Mouse (Mus musculus) adrenal gland, postnatal 25 days (tissue): Measurements from ENCODE around the gene Col4a3. TPM values are rescaled to one million over a fixed set of nuclear protein-coding genes. Genes with fewer than 3 reads are reported as not detected.
A peak's percentile ranks its signal among the peaks of the same experiment; 100 is the strongest.

ENCODE experiments used
- DNase-seq: peaks from one replicate; pipeline ENCODE4 v3.0.0; 2021; ENCODE audit warnings: mixed read lengths
- total RNA-seq: library from RNA; stranded (reverse); gene quantifications from 2 replicates; pipeline ENCODE4 v1.2.3, GENCODE M21; 2021

Col4a3 gene
- total RNA-seq, 1 experiment from 2014 or later, result 2.9 TPM

DNA sequence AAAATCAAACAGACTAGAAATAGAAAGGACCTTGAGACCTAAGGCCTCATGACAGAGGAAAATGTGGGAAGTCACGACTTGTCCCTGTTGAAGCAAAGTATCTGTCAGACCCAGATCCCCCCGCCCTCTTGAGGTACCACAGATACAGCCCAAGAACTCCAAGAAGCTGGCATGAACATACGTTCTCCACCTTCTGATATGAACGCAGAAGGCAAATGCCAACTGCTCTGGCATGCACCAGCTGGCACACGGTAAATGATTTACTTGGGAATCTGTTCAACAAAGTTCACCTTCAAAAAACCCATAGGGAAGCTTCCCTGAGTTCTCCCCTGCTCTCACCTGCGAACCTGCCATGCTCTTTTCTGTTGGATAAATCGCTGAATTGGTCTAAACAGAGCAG, 19.1 kb downstream of the Col4a3 start:
- no peak for DNase-seq

DNA sequence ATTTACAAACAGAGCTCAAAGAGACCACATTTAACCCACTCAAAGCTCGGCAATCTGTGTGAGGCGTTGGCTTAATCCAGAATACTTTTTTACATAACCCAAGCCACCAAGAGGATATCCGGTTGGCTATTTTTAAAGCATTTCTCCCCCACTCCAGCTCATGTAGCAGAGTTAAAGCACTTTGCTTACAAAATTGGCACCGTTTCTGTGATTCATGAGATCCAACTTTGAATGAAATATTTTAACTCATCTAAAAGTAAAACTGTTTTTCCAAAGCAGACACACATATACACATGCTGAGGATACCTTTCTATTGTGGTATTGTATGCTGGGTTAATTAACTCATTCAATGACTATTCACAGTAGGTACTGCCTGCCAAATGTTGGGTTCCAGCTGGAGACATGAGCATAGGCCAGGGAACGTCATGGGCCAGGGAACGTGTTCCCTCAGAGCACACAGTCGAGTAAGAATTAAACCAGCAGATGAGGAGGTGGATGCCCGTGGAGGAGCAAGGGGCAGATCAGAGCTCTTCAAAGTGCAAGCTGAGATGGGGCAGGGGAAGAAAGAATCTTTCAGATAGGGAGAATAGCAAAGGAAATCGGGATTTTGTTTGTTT, 22.0 kb downstream of the Col4a3 start:
- DNase-seq, result no peak

DNA sequence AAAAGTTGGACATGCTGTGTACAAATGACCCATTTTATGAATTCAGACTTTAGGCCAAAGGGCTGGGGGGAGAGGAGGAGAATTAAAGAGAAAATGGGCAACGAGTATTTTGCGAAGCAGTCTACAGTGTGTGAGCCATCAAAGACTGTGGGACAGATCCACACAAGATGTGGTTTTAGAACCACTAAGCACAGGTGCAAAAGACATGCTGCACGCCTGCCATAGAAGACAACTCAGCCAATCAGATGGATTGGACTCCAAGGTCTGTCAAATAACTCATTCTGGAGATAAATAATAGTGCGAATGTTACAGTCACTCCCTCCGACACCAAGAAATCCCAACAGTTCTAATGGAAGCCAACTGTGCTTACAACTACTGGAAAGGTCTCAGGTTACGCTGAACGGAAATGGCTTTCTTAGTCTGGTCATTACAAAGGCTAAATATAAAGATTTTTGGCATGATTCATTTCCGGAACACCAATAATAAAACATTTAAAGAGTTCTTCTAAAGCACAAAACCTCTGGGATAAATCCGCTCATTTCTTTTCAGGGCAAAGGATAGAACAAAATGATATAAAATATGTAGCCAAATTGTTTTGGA, 25.4 kb downstream of the Col4a3 start:
- no peak for DNase-seq

DNA sequence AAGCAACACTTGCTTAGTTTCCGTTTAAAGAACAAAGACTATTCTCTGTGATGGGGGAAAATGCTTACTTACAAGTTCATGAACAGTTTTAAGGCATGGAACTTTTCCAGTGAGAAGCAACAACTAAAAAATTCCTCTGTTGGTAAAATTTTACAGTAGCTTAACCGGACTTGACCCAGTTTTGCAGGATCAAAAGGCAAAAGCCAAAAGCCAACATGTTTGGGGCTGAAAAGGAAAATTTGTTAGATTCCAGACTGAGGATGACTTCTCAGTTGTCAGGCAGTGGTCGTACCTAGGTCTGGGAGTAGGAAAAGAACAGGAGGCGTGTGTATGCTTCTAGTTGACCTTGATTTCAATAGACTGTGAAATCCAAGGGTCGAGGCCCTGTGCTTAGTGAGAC, 31.3 kb downstream of the Col4a3 start:
- DNase-seq, result no peak

DNA sequence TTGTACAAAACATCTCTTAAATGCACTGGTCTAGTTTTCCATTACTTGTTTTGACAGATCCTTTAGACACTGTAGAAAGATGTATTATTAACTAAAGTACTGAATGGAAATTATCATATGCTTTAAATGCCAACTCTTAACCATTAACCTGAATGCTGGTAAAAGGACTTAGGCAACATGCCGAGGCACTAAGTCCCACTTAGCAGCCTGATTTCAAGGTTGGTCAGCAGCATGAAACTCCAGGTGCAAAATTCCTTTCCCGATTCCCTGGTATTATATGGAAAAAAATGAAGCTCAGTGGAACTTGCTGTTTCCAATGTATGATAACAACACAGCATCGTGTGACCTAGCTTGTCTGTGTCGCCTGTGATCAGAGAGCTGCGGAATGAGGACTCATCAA, 31.9 kb downstream of the Col4a3 start:
- no peak for DNase-seq

DNA sequence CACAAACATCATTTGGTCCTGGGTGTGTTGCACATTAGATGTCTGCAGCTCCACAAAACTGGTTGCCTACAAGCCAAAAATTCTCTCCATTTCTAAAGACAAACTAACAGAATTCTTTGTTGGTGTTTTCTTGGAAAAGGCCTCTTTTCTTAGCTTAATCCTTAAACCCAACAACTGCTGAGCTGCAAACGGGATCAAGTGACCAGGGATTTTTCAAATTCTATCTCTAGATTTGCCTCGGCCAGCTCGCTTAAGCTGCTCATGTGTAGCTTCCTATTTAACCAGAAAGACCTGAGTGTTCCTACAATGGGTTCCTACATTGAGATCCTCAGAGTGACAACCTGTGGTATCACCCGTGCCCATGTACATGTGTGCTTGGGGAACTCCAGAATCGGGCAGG, 33.3 kb downstream of the Col4a3 start:
- no peak for DNase-seq

DNA sequence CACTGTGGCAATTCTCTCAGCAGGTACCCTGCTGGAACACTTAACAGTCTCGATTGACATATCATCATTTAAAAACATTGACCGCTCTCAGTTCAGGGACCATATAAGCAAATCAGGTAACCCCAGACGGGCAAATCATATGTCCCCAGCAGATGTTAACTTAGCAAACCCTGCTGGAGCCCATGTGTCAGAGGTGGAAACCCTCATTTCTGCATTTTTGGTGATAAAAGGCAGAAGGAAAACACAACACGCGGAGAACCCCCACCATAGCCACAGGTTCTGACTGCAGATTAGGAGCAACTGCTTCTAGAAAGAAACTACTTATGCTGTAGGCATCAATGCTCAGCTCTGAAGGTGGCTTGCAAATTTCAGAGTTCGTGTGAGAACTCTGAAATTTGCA, 38.2 kb downstream of the Col4a3 start:
- DNase-seq, result no peak

DNA sequence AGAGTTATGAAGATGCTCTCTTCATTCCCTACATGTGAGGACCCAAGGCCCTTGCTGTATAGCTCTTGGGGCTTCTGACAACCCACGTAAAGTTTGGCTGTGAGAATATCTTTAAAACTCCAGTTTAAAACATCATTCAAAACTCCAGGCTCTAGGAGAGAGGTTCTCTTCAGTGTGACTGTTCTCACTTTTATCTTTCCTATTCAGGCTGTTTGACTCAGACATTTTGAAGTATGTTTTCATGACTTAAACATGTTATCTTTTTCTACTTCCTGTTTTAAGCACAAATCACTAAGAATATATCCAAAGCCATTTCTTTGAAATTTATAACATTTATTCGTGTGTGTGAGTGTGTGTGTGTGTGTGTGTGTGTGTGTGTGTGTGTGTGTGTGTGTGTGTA, 38.8 kb downstream of the Col4a3 start:
- DNase-seq, result no peak

DNA sequence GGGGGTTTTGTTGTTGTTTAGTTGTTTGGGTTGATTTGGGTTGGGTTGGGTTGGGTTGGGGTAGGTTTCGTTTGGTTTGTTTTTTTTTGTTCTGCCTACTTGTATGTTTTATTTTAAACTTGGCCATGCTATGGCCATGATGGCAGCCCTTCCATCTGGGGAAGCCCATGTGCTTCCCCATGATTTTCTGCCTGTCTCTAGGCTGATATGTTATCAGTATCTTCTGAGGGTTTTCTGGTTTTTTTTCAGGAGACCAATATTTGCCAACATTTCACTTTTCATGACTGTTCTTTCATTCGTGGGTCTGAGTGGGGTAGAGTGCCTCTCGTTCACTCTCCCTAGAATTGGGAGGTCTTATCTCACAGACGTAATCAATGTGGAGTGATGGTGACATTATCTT, 40.9 kb downstream of the Col4a3 start:
- DNase-seq, result no peak

DNA sequence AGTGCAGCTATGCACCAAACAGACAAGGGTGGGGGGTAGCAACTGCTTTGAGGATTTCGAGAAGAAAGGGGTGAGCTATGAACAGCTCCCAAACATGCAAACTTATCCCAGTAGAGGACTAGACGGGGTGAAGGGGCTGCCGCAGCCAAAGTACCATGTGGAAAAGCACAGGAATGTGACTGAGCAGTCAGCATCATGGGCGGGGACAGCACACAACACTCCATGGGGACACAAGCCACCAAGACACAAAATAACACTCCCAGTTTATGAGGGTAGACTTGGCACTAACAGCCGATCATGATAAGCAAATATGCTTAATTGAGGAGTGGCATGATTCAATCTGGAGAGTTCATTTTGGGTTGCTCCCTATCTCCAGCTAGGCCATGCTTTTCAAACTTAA, 42.8 kb downstream of the Col4a3 start:
- DNase-seq, result no peak

DNA sequence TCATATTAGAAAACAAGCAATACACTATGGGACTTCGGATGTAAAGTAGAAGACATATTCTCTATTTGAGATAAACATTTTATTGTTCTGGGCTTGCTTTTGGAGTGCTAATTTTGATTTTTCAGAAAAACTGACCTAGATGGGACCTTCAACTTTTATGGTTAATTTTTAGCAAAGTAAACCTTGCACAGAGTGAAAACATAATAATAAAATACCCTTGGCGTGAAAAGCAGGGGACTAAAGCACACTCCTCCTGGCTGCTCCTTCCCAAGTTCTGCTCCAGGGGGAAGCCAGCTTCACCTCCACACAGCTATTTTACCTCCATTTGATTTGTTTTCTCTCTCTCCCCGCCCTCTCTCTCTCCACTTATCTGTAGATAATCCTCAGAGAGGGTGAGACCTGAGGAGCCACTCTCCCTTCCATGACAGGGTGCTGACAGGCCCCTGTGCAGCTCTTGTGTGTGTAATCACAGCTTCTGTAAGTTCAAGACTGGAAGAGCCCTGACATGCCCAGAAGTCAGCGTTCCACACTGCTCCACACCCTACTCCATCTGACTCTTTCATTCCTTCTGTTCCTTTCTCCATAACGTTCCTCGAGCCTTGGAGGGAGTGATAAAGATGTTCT, 44.6 kb downstream of the Col4a3 start:
- no peak for DNase-seq

DNA sequence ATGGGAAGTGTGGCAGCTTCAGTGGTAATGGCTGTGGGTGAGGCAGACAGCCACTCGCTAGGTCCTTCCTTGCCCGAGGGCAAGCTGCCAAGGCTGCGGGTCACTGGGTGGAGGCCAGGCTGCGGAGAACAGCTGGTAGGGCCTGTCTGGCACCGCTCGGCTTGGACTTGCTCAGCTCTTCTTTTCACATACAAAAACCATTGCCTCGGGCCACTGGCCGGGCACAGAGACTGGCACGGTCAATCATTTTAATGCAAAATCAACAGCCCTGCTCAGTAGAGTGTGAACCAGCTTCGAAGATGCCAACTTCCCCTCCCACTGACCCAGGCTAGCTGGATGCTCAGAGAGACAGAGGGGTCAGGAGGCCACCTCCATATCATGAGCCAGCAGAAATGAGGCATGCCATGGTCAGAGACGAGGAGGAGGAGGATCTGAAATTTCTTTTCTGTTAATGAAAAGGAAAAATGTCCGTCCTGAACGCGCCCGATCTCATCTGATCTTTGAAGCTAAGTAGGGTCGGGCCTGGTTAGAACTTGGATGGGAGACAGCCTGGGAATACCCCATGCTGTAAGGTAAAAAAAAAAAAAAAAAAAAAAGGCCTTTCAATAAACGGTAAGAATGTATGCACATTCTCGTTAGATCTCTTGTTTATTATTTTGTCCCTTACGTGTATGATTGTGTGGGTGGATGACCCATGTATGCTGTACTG, 48.0 kb downstream of the Col4a3 start:
- peak; percentile 78 for DNase-seq

DNA sequence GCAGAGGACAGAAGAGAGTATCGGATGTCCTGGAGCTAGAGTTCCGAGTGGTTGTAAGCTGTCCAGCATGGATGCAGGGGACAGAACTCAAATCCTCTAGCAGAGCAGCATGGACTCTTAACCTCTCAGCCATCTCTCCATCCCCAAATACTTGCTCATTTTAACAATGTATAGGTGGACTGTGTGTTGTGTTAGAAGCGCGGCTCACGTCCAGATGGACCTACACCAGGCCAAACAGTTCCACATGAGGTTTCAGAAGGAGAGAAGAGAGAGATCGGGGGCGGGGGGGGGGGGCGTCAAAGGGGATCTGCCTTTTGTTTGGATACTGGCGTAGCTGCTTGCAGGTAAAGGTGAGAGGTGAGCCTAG, 48.5 kb downstream of the Col4a3 start:
- no peak for DNase-seq

DNA sequence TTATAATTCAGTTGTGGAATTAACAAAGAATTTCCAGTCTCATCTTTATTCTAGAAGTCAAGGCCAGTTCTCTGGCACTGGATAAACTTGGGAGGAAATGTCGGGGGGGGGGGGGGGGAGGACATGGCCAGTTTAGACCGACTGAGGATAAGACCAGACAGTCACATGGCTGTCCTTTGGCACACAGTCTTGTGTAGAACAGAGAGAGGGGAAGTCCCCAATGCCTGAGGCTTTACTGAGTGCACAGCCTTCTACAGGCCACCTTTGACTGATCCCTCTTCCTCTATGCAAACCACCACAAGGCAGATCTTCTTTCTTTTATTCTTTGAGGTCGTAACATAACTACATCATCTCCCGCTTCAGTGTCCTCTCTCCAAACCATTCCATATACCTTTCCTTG, 49.6 kb downstream of the Col4a3 start:
- peak; percentile 3 for DNase-seq

DNA sequence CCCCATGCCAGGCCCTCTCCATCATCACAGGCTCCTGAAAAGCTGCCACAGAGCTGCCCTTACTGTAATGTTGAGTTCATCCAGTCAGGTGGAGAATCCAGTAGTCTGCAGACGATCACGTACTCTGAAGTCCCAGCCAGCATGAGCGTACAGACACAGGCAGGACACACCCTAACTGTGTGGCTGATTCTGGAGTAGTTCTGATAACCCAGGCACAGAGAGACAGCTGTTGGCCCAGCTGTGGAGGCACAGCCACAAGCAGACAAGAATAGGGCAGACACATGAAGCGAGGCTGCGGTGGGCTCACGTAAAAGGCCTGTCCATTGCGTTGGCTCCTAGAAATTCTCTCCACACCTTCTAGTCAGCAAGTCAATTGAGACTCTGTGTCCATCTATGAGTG, 50.7 kb downstream of the Col4a3 start:
- DNase-seq, result no peak

DNA sequence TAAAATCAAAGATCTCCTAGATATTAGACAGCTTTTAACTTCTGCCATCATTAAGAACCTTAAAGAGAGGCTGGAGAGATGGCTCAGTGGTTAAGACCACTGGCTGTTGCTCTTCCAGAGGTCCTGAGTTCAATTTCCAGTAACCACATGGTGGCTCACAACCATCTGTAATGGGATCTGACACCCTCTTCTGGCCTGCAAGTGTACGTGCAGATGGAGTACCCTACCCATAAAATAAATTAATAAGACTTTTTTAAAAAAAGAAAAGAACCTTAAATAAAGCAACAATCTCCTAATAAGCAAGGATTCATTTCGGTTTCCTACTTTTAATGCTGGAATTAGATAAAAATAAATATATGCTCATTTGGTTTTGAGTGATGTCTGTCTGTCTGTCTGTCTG, 51.7 kb downstream of the Col4a3 start:
- DNase-seq, result no peak

DNA sequence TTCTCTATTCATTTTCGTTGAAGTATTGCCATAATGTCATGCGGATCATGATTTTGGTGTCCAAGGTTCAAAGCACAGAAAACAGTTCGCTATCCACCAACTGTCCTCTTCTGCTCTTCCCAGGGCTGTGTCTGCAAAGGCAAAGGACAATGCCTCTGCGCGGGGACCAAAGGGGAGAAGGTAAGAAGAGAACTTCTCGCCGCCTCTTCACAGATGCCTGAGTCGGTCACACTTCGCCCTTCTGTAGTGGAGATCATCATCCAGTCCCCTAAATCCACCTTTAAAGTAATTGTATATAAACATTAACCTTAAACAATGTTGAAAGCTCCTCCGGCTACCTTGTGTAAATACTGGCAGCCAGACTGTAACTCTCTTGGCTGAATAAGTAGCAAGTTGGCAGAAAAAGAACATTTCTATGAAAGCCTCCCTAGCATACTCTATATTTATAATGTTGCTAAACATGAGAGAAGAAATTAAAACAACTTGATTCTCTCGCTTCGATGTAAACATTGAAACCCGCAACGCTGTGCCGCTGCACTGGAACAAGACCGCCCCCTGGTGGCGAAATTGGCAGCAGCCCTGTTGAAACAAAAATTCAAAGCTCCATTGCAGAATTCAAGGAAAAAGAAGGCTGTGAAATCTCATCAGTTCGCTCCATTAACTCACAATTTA, 54.7 kb downstream of the Col4a3 start:
- DNase-seq, result peak; percentile 89

DNA sequence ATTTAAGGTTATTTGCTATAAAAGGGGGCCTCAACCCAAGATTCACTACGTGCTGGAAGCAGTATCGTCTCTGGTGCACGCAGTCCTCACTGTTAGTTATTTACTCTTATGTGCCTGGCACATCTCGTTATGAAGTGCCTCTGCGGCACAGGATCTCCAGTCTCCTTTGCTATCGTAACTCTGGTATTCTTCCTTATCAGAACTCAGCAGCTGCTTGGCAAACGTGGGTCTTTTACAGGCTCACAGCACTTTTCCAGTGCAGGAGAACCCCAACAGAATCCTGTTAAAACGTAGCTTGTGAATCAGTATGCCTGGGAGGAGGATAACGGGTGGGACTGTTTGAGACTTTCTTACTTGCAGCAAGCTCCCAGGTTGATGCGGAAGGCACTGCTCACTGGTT, 61.3 kb downstream of the Col4a3 start:
- DNase-seq, result no peak

DNA sequence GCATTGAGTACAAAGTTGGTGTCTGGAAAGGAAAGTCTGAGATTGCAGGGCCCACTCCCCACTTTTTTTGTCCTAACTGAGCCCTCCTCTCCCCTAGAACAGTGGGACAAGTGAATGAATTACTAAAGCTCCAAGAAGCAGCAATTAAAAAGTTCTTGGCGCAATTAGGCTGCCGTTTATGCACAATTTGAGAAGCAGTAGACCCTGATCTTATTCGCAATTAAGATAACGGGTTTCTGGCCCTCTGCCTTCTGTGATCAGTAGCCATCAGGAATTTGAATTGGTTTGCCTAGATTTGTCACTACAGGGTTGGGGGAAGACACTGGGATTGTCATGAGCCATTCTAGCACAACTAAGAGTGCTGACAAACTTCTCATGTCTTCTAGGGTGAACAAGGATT, 64.1 kb downstream of the Col4a3 start:
- no peak for DNase-seq

DNA sequence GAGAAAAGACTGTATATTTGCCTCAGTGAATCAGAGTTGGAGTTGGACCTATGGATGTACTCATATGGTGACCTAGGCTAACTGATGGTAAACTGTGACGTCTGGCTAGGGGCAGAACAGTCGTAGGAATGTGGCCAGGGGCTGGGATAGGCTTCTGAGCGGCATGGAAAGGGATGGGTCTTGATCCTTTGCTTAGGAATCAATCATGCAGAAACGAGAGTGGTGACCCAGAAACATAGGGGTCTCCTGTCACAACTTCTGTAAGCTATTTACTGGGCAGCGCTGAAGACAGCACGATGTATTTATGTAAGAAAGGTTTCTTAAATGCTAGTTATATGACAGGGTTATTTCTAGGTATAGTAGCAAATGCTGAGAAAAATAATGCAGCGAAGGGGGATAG, 67.3 kb downstream of the Col4a3 start:
- no peak for DNase-seq

DNA sequence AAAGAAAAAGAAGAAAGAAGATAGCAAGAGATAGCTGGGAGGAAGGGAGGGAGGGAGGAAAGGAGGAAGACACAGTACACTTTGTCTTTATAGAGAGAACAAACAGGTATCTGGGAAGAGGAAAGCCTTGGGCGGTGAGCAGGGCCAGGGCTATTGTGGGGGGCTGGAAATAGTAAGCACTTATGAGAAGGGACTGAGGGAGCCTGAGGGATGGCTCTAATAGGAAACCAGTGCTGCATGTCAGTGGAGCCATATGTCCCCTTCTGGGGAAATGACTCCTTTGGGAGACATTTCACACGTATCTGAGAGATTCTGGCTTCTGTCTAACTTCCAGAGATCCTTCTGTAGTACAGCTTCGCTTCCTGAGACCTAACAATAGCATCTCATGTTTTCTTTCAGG, 69.7 kb downstream of the Col4a3 start:
- no peak for DNase-seq

DNA sequence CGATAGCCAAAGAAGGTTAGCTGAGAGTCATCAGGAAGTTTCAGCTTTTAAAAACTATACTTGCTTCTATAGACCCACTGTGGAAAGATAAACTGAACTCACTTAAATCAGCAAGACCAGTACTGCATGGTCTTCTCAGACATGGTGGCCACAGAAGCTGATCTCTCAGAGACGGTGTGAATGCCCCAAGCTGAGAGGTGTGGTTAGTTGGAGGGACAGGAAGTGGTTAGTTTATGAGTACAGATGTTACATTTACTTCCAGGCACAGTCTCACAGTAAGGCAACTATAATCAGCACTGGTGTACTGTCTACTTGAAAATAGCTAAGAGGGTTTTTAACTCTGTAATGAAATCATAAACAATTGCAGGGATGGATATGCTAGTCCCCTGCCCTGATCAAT, 75.5 kb downstream of the Col4a3 start:
- no peak for DNase-seq

DNA sequence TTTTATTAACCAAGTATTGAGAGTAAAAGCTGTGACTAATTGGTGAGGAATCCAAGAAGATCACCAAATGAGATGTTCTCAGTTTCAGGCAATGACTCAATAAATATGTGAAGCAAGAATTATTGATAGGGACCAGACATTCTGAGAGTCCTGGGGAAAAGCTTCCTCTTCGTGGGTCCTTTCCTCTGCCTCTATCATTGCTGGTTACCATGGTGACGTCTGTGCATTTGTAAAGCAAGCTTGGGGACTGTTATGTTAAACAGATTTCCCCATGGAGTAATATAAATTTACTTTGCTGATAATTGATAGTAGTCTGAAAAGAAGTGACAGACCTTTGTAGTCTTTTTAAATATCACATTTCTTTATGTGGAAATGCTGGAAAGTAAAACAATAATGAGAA, 76.8 kb downstream of the Col4a3 start:
- DNase-seq, result no peak
